Mouse (Mus musculus): Measurements from ENCODE around the gene Edem3.
"Not testable (repeated sequence)": the region's sequence is repeated elsewhere in the genome, so short reads cannot be mapped to it uniquely, and the experiment has no call there.

Gene Edem3

GRCm38 (mm10) chr1:151812004-151812712 lies 57.0 kb downstream of the Edem3 start:
- DNase-seq = no peak

GRCm38 (mm10) chr1:151816051-151816450 lies 60.9 kb downstream of the Edem3 start:
- no peak for DNase-seq

DNA sequence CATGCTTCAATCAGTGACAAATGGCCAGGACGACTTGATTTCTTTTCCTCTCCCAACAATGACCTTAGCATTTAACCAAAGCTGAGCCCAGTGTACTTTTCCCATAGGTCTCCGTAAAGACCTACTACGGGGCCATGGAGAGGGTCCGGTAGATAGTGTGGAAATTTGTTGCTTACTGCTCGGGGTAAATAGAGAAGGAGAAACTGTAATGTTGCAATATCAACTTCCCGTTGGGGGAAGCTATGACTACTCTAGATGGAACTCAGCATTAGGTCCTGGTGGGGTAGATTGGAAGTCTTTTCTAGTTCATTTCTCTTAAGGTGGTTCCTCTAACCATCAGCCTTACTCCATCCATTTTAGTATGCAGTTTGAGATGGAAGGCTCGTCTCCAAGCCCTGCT lies 64.0 kb downstream of the Edem3 start:
- DNase-seq = no peak

- peak; percentile 17 to 54 for DNase-seq
Measured at GRCm38 (mm10) chr1:151820457-151820856, 65.3 kb downstream of the Edem3 start.

DNA sequence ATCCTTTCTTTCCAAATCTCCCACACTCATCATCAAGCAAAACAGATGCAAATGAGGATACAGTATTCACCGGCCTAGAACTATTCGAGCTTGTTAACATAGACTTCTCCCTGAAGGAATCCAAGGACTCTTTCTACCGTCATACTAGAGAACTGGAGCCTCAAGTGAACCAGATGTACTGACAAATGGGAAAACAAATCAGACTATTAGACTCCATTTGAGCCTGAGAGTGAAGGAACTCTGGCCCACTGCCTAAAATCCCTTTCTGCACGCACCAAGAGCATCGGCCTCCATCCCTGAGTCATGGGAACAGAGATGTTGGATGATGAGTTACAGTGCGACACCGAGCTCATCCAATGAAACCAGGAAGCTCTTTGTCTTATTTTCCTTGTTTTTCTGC lies 69.9 kb downstream of the Edem3 start:
- DNase-seq = no peak

DNA sequence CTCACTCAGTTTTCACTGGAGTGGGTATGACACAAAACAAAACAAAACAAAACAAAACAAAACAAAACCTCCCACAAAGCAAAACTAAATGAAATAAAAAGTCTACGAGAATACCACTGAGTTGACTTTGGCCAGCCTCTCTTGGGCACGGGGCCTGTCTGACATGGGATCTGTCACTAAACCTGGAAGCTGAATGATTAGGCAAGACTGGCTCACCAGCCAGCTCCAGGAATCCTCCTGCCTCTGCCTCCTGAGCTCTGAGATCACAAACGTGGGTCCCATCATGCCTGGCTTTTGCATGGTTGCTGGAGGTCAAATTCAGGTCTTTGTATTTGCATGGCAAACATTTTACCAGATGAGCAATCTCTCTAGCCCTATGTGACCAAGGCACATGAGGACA lies 76.6 kb downstream of the Edem3 start:
- no peak for DNase-seq

- DNase-seq = no peak
Measured at GRCm38 (mm10) chr1:151835261-151835660, 80.1 kb downstream of the Edem3 start.

DNA sequence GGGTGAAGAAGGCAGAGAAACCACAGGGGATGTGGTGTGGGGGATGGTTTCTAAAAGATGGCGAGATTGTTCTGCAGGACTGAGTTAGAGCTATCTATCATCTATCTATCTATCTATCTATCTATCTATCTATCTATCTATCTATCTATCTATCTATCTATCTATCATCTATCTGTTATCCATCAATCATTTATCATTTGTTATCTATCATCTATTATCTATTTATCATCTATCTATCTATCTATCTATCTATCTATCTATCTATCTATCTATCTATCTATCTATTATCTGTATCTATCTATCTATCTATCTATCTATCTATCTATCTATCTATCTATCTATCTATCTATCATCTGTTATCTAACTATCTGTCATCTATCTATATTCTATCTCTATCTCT lies 85.2 kb downstream of the Edem3 start:
- DNase-seq = not testable (repeated sequence)

DNA sequence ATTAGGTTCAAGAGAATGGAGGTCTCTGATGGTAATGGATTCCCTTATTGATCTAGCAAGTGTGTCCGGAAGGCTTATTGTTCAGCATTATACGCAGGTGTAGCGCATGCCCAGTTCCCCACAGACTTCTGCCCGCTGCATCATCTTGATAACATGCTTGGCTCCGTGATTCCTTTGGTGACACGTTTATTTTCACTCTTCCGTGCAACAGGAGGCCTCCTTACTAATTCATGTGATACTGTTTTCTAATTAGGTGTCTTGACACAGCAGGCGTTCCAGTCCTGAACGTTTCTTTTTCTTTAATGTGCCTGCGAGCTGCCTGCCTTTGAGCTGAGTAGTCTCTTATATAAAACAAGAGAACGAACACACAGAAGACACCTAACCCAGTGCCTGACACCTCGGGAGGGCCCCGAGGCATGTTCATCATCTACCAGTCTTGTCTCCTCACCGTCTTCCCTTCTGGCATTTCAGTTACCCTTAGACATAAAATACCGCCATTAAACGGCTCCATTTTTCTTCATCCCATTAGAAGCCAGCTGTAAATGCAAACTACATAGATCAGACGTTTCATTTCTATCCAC lies 90.2 kb downstream of the Edem3 start:
- no peak for DNase-seq

DNA sequence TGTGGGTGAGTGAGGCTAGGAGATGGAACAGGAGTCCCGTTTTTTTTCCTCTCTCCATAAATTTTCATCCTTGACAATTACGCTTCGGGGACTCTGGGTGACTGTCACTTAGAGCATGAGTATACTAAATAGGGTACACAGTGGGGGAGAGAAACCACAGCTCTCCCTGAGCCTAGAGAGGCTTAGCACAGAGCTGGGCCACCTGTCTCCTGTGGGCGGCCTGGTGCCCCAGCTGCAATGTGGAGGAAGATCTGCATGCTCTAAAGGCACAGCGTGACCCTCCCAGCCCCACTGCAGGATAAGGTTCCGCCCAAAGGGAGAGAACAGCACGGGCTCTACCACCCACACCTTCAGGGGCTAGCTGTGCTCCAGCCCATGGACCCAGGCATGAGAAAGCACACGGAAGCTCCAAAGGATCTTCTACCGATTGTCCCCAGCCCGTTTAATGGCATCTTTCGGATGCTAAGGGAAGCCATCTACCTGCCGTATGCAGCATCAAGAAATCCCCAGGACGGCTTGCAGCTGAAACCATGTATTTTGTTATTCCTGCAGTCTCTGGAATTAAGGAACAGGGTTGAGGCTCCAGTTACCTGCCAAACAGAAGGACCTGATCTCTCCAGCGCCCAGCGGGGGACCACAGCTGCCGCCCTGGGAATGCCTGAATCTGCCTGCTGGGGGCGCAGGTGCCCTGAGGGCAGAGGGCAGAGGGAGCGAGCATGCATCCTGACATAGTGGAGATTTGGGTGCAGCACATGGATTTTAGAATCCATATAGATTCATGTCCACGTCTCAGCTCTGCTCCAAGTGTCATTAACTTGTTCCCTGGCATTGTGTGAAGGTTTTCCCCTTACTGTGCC lies 91.0 kb downstream of the Edem3 start:
- no peak for DNase-seq

DNA sequence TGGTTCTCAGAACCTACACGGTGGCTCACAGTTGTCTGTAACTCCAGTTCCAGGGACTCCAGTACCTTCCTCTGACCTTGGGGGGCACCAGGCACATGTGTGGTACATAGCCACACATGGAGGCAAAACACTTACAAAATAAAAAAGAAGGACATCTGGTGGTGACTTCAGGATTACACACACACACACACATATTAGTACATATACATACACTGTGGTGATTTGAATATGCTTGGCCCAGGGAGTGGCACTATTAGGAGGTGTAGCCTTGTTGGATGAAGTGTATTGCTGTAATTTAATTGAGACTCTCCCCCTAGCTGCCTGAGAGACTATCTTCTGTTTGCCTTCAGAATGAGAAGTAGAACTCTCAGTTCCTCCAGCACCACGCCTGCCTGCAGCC lies 93.1 kb downstream of the Edem3 start:
- no peak for DNase-seq

DNA sequence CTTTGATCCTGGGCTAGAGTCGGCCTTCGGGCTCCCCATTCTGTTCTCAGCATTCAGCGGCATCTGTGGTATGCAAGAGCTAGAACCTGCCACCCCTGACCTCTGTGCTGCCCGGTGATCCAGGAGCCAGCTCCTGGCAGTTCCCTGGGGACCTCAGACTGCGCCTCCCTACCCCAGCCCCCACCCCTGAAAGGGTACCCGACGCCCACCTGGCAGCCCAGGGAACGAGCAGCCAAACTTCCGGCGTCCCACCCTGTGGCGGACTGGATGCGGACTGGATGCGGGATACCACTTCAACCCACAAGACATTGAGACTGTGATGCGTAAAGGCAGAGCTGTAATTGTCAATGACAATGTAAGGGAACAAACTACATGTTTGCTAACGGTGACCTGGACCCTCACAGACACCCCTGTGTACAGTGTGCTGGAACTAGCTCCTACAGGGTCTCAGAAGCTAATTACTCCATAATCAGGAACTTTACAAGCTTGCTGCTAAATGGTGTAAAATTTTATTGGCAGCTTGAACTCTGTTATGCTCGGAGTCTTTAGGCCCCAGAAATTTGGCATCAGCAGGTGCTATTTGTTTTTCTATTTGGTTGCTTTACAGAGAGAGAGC lies 94.9 kb downstream of the Edem3 start:
- no peak for DNase-seq

- no peak for DNase-seq
Measured at GRCm38 (mm10) chr1:151851051-151851848, 96.1 kb downstream of the Edem3 start.

GRCm38 (mm10) chr1:151851976-151852375 lies 96.8 kb downstream of the Edem3 start:
- DNase-seq = no peak

DNA sequence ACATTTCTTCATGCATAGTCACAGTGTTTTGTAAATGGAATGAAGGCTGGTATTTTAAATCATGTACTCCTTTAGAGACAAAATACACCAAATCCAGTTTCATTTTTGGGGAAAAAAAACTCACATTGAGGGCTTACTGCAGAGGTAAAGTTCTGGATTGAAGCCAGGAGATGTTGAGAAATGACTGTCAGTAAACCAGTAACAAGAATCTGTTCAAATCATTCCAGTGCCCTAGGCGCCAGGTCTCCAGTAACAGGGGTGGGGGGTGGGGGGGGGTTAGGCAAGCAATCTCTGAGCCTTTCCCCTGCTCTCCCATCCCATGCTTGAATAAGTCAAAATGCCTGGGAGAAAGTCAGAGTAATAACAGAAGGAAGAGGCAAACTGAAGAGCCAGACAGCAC lies 100.4 kb downstream of the Edem3 start:
- DNase-seq = no peak

DNA sequence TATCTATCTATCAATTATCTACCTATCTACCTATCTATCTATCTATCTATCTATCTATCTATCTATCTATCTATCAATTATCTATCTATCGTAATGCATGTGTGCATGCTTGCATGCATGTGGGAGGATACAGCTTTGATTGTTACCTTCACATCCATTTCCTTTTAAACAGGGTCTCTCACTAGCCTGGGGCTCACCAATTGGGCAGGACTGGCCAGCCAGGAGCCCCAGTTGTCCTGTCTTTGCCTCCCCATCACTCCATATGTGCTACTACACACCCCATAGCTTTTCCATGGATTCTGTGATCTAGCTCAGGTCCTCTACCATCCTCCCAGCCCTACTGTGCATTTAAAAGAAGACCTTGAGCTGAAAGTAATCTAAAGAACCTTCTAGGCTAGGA lies 103.3 kb downstream of the Edem3 start:
- no peak for DNase-seq

- DNase-seq = no peak
Measured at GRCm38 (mm10) chr1:151861334-151861995, 106.3 kb downstream of the Edem3 start.

DNA sequence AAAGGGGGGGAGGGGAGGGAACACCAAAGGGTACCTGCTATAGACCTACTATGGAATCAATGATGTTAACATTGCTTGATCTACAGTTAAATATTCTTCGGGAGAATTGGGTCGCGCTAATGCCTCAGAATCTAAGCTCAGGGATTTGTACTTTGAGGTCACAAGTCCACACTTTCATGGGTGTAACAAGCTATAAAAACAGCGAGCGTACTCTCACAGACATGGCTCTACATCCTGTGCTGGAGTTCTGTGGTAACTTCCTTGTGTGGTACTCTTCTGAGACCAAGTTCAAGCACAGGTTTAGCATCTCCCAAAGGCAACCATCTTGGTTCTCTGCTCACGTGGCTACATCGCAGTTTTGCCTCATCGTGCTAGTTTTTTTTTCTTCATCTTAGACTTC lies 106.9 kb downstream of the Edem3 start:
- no peak for DNase-seq

DNA sequence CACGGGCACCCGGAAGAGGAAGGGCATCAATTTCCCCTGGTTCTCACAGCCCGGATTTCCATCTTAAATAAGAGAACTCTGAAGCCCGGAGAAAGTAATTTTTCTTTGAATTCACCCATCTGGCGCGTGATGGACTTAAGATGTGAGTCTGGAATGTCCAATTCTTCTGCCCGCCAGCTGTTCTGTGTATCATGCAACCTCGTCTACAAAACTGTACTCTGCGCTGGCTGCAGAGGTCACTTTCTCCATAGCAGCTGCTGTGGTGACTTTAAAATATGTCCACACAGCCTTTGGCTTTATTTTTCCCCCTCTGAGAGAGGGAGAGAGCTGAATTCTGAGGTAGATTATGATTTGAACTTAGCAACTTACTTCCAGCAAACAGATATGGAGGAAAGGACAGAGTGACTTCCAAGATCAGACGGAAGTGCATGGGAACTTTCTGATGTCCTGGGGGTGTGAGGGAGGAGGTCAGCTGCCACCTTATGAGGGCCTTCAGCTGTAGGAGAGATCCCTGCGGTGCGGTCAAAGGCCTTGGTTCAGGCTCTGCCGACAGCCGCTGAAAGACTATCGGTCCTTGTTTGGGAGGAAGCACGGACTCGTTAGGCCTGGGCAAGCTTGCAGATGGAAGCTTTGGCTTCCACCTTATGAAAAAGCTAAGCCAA lies 108.1 kb downstream of the Edem3 start:
- DNase-seq = peak in 1 of 2 experiments; percentile 36

- DNase-seq = peak in 1 of 2 experiments; percentile 7
Measured at GRCm38 (mm10) chr1:151863797-151864147, 108.6 kb downstream of the Edem3 start.

GRCm38 (mm10) chr1:151864326-151864725 lies 109.2 kb downstream of the Edem3 start:
- no peak for DNase-seq

Data from lung, adult 18-20 months (tissue).